Mouse (Mus musculus) hindlimb bud, embryonic 11.5 days (tissue): Measurements from ENCODE around the gene Pafah1b3.
A peak's percentile ranks its signal among the peaks of the same experiment; 100 is the strongest.

Experiments
- DNase-seq: peaks from one replicate; pipeline ENCODE4 v3.0.0-alpha.2; 2012; ENCODE audit warnings: low read depth, low spot score; ENCODE audit errors: extremely low spot score

Gene Pafah1b3

DNA sequence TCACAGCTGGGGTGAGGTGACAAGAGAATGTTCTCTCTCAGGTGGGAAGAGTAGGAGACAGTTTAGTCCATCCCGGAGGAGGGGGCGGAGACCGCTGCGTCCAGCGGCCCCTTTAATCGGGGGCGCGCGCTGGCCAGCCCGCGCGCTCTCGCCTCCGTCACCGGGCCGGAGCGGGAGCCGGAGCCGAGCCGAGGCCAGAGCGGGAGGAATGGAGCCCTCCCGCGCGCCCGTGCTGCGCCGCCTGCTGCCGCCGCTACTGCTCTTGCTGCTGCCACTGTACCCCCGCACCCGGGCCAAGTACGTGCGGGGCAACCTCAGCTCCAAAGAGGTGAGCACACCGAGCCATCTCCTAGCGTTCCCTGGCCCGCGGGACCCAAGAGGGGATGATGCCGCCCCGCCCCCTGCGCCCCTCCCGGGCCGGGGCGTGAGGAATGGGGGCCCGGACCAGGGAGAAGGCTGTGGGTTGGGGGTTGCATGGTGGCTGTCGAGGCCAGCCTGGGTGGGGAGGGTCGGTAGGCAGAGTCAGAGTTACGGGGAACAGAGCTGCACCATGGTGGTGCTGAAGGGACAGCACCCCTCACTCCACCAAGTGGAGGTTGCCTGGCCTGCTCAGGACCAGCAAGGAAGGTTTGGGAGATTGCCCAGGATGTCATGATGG is 8.3 kb upstream of the Pafah1b3 start, which contains the start of gene Tmem145:
TSS of gene Tmem145 (plus strand) at position 151 of the 658 bp plus-strand sequence.
- DNase-seq, result peak; percentile 64

DNA sequence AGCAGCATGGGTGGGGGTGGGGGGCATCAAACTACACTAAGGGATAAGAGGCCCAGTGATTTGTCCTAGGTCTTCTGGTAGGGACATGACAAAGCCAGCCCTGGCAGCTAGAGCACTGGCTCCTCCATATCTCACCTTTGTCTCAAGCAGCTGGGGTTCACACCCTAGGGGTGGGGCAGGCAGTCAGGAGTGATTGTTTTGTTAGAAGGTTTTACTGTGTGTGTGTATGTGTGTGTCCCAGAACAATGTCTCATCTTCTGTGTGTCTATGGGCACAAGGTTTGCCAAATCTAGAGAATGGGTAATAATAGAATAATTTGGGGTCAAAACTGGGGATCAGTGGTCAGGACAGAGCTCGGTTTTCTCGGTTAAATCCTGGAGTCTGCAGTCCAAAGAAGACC is 7.7 kb upstream of the Pafah1b3 start:
- no peak for DNase-seq

- no peak for DNase-seq
Measured at GRCm38 (mm10) chr7:25303685-25304006, 5.9 kb upstream of the Pafah1b3 start.

- no peak for DNase-seq
Measured at GRCm38 (mm10) chr7:25303003-25303684, 5.4 kb upstream of the Pafah1b3 start.

DNA sequence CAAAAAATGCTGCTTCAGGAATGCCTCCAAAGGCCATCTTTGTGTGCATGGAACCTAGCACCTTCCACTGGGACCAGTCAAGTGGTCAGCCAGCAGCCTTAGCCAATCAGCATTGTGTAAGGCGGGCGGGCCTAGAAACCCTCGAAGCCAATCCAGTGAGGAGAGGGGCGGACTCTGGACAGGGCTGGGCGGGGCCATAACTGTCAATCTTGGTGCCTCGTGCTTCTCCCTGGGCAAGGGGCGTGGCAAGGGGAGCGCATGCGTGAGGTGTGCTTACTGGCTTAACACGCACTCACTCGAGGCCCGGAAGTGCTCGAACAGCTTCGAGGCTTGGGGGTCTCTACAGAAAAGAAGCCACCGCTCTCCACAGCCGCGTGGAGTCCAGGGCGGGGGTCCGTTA is 3.3 kb upstream of the Pafah1b3 start, which contains the start of gene Prr19:
TSS of gene Prr19 (plus strand) at position 349 of the 400 bp plus-strand sequence.
- no peak for DNase-seq

DNA sequence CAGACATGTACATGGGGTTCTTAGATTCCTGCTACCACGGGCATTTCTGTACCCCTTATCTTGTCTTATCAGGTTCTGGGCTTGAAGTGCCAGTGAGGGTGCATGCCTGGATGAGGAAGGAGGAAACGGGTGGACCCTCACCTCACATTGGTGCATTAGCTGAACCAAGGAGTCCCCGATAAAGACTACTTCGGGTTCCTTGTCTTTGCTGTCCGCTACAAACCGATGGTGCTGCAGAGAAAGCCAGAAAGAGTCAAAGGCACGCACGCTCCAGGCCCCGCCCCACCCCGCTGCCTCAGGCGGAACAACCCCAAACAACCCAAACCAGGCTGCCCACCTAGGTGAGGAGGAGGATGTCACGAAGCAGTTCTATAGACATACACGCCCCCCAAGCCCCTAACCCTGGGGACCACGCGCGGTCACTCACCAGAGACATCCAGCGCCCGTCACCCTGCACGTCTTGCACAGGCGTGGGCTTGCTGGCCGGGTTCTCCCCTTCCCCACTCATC is 787 bp downstream of the Pafah1b3 start:
- DNase-seq, result no peak

DNA sequence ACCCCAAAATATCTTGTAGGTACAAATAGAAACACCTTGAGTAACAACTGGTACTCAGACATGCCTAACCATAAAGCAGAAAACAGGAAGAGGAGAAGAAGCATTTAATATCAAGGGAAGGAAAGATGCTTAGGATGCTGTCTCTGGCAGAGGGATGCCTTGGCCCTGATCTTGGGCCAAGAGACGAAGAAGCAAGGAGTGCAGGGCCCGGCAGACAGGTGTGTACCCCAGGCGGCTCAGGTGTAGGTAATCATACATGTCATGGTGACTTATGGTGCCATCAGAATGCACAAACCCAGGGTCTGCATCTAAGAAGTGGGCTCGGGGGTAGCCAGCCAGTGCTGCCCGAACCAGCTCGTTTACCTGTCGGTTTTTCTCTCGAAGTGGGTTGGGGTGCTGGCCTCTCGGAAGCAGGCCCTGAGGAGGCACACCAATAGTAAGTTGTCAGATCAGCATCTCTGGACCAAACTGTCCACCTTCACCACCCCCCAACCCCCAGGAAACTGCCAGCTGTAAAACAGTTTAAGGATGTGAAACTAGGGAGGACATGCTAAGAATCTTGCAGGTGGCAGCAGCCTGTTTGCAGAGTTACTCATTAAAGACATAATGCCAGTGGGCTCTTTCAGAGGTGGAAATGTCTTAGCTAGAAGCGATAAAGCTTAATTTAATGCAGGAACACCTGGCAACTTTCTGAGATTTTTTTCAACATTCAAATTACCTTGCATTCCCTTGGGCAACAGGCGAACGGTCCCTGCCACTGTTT is 2.6 kb downstream of the Pafah1b3 start:
- DNase-seq, result no peak

- no peak for DNase-seq
Measured at GRCm38 (mm10) chr7:25294495-25294894, 3.3 kb downstream of the Pafah1b3 start.

DNA sequence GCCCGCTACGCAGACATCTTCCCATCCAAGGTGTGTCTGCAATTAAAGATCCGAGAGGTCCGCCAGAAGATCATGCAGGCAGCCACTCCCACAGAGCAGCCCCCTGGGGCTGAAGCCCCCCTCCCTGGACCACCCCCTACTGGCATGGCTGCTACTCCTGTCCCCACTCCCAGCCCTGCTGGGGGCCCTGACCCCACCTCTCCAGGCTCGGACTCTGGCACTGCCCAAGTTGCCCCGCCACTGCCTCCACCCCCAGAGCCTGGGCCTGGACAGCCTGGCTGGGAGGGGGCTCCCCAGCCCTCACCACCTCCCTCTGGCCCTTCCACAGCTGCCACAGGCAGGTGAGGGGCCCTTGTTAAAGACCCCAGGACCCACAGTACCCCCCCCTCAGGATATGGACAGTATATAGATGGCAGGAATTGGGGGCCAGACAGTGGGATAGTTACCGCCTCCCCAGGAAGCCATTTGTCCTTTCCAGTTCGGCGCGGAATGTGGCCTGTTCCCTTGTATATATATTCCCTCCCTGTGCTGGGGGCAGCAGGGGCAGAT is 4.5 kb downstream of the Pafah1b3 start:
- no peak for DNase-seq

GRCm38 (mm10) chr7:25292107-25292506 is 5.7 kb downstream of the Pafah1b3 start:
- no peak for DNase-seq

DNA sequence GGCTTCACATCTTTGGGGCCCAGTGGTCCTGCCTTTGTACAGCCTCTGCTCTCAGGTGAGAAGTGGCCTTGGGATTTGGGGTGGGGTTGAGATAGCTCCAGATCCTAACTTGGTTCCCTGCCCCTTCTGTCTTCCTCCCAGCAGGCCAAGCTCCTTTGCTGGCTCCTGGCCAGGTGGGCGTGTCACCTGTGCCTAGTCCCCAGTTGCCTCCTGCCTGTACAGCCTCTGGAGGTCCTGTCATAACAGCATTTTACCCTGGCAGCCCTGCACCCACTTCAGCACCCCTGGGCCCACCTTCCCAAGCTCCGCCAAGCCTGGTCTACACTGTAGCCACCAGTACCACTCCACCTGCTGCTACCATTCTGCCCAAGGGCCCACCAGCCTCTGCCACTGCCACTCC is 6.9 kb downstream of the Pafah1b3 start:
- no peak for DNase-seq

- no peak for DNase-seq
Measured at GRCm38 (mm10) chr7:25290463-25290862, 7.3 kb downstream of the Pafah1b3 start.

DNA sequence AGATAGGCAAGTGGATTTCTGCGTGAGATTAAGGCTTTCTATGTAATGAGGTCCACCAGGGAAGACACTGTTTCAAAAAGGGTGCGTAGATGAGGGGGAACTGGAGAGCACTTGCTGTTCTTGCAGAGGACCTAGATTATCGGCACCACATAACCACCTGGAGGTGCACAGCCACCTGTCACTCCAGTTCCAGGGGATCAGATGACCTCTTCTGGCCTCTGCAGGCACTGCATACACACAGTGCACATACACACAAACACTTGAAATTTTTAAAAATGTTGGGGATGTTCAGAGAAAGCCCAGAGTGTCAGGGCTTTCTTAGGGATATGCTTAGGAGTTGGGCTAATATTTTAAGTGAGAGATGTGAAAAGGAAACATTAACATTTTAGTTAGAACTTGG is 7.9 kb downstream of the Pafah1b3 start:
- no peak for DNase-seq

GRCm38 (mm10) chr7:25288721-25289120 is 9.1 kb downstream of the Pafah1b3 start:
- no peak for DNase-seq

- no peak for DNase-seq
Measured at GRCm38 (mm10) chr7:25288011-25288410, 9.8 kb downstream of the Pafah1b3 start.

GRCm38 (mm10) chr7:25286989-25287388 is 10.8 kb downstream of the Pafah1b3 start:
- DNase-seq, result no peak

- DNase-seq, result no peak
Measured at GRCm38 (mm10) chr7:25285511-25286238, 12.1 kb downstream of the Pafah1b3 start.

DNA sequence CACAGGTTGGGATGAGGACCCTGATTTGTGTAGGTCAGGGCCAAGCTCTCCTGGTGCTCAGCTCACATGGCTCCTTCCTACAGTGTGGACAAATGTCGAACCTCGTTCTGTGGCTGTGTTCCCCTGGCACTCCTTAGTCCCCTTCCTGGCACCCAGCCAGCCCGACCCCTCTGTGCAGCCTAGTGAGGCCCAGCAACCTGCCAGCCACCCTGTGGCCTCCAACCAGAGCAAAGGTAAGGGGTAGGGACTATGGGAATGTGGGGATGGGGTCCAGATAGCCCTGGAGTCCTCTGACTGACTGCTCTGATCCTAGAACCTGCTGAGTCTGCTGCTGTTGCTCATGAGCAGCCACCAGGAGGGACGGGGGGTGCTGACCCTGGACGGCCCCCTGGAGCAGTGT is 13.0 kb downstream of the Pafah1b3 start:
- no peak for DNase-seq

DNA sequence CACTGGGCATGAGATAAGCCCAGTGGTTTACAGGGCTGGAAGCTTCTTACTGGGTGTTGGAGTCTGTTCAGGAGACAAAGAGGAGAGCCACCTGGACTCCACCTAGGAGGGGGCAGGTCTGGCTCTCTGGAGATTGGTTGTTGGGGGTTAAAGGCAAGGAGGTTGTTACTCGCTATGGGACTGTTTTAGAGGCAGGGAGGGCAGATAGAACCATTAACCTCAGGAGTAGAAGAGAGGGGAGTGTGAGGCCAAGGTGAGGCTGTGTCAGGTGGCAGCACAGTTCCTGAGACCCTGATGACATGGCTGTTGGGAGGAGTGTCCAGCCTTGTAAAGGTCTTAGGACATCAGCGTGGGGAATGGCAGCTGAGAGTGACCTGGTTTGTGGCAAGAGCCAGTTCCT is 13.6 kb downstream of the Pafah1b3 start:
- DNase-seq, result no peak

- DNase-seq, result no peak
Measured at GRCm38 (mm10) chr7:25283637-25284036, 14.1 kb downstream of the Pafah1b3 start.

GRCm38 (mm10) chr7:25282731-25283211 is 15.0 kb downstream of the Pafah1b3 start:
- DNase-seq, result no peak
